Mouse (Mus musculus) thymus, adult 2 months (tissue): ENCODE data around the gene Comt. TPM values are rescaled to one million over a fixed set of nuclear protein-coding genes. Genes with fewer than 3 reads are reported as not detected.

Experiments
- DNase-seq: peaks from one replicate; pipeline ENCODE4 v3.0.0; 2021
- H3K27ac ChIP-seq: fragments of 200-500 bp; 2 replicates; pipeline ENCODE4 v1.5.1; 2012; ENCODE audit warnings: low read length, control low read depth; ENCODE audit not compliant: control insufficient read depth, insufficient read depth
- H3K27me3 ChIP-seq: fragments of 200-500 bp; 2 replicates; pipeline ENCODE4 v1.6.1; 2012; ENCODE audit warnings: mild to moderate bottlenecking, low read length, moderate library complexity, mixed read lengths; ENCODE audit not compliant: control insufficient read depth, insufficient read depth
- H3K36me3 ChIP-seq: fragments of 200-500 bp; 2 replicates; pipeline ENCODE4 v1.6.1; 2012; ENCODE audit warnings: mild to moderate bottlenecking, low read length, moderate library complexity; ENCODE audit not compliant: control insufficient read depth, insufficient read depth
- H3K4me1 ChIP-seq: fragments of 200-500 bp; replicated peaks from 2 replicates; pipeline ENCODE4 v1.6.1; 2012; ENCODE audit warnings: low read length; ENCODE audit not compliant: control insufficient read depth, insufficient read depth
- H3K4me3 ChIP-seq: fragments of 200-500 bp; 2 replicates; pipeline ENCODE4 v1.5.1; 2012; ENCODE audit warnings: mild to moderate bottlenecking, low read length, control low read depth, moderate library complexity; ENCODE audit not compliant: control insufficient read depth, insufficient read depth
- CTCF ChIP-seq: fragments of 200-500 bp; IDR thresholded peaks from 2 replicates; pipeline ENCODE4 v1.5.1; 2012; ENCODE audit warnings: mild to moderate bottlenecking, control low read depth, low read length, moderate library complexity, borderline replicate concordance; ENCODE audit not compliant: control insufficient read depth, poor library complexity, insufficient read depth; ENCODE audit errors: extremely low read depth
- POLR2A ChIP-seq: fragments of 200-500 bp; IDR thresholded peaks from 2 replicates; pipeline ENCODE4 v1.6.1; 2012; ENCODE audit warnings: mild to moderate bottlenecking, low read length, control low read depth, moderate library complexity; ENCODE audit not compliant: control insufficient read depth, poor library complexity, insufficient read depth; ENCODE audit errors: extremely low read depth
- WGBS: fragments of 180-500 bp; shearing (Covaris S2); methylation state at CpG from one replicate; pipeline ENCODE4 v1.1.7; 2018; 5-methylcytosine and 5-hydroxymethylcytosine counted together
- polyA plus RNA-seq: library from polyadenylated mRNA; depleted of rRNA; stranded (reverse); fragments of >200 nt; gene quantifications from 2 replicates; pipeline ENCODE4 v1.2.3, GENCODE M21; 2012

The Comt gene
- polyA plus RNA-seq, 1 experiment, result 108 TPM

- H3K36me3 ChIP-seq, result no peaks in the 10 kb centered on the region
- H3K27ac ChIP-seq, result no peak overlapping the region
- no peak for TF ChIP-seq POLR2A
- no peak for TF ChIP-seq CTCF
- H3K27me3 ChIP-seq, result no peaks in the 10 kb centered on the region
- H3K4me1 ChIP-seq, result peaks cover 10% of the 10 kb centered on the region
- WGBS, result 50% methylated on average over 3 of the region's 3 CpGs
- DNase-seq, result no peak
- H3K4me3 ChIP-seq, result no peak overlapping the region
Observed at GRCm38 (mm10) chr16:18377203-18377602, 49.4 kb downstream of the Comt start.

GRCm38 (mm10) chr16:18376297-18376954, 50.2 kb downstream of the Comt start:
- H3K27me3 ChIP-seq, result no peaks in the 10 kb centered on the region
- 57% methylated on average over 7 of the region's 7 CpGs for WGBS
- peaks cover 10% of the 10 kb centered on the region for H3K4me1 ChIP-seq
- H3K27ac ChIP-seq, result no peak overlapping the region
- no peak overlapping the region for H3K4me3 ChIP-seq
- TF ChIP-seq CTCF (no peak), POLR2A (no peak)
- H3K36me3 ChIP-seq, result no peaks in the 10 kb centered on the region
- DNase-seq, result no peak

GRCm38 (mm10) chr16:18373632-18374031, 53.0 kb downstream of the Comt start:
- Histone ChIP-seq H3K27me3 (no peaks in the 10 kb centered on the region), H3K27ac (no peak overlapping the region), H3K4me1 (peaks cover 12% of the 10 kb centered on the region), H3K36me3 (no peaks in the 10 kb centered on the region), H3K4me3 (no peak overlapping the region)
- DNase-seq, result no peak
- 98% methylated on average over 4 of the region's 4 CpGs for WGBS
- no peak for TF ChIP-seq CTCF
- no peak for TF ChIP-seq POLR2A

DNA sequence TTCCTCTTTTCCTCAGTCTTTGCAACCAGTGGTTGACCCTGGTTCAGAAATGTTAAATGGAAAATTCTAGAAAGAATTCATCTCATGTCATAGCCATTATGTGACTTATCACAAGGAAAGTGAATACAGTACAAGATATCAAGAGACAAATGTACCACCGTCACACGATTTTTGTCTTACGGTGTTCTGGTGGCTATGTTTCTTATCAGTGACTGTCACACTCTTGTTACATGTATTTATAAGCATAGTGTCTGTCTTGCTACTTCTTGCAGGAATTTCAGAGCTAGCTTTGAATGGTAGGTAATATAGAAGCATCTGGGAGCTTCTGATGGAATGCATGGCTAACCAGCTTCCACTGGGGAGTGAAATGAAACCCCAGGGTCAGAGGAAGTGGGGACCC, 56.5 kb downstream of the Comt start:
- no peak overlapping the region for H3K4me3 ChIP-seq
- DNase-seq, result no peak
- 98% methylated on average over 3 of the region's 3 CpGs for WGBS
- H3K36me3 ChIP-seq, result no peaks in the 10 kb centered on the region
- no peaks in the 10 kb centered on the region for H3K27me3 ChIP-seq
- no peak for TF ChIP-seq CTCF
- TF ChIP-seq POLR2A, result no peak
- H3K27ac ChIP-seq, result no peak overlapping the region
- peaks cover 2% of the 10 kb centered on the region; the same call in 1 of the 2 replicates for H3K4me1 ChIP-seq

- TF ChIP-seq POLR2A, result no peak
- no peak for TF ChIP-seq CTCF
- H3K4me3 ChIP-seq, result no peak overlapping the region
- H3K4me1 ChIP-seq, result peaks cover 2% of the 10 kb centered on the region; the same call in 1 of the 2 replicates
- H3K27ac ChIP-seq, result no peak overlapping the region
- no peak for DNase-seq
- no peaks in the 10 kb centered on the region for H3K27me3 ChIP-seq
- H3K36me3 ChIP-seq, result no peaks in the 10 kb centered on the region
- 98% methylated on average over 4 of the region's 4 CpGs for WGBS
Observed at GRCm38 (mm10) chr16:18366849-18367248, 59.8 kb downstream of the Comt start.

DNA sequence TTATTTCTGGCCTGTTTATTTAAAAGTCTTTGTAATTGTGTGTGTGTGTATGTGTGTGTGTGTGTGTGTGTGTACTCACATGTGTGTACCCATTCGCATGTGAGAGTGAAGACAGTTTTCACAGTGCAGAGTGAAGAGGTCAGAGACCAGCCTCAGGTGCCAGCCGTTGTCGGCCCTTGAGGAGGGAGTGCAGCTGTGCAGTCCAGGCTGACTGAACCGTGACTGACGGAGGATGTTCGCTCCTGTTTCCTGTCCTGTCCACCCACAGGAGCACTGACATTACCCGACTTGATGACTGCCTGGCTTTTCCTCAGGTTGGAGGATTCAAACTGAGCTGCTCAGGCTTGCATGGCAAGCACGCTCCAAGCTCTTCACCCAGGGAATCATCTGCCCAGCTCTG, 63.7 kb downstream of the Comt start:
- WGBS, result 84% methylated on average over 8 of the region's 8 CpGs
- no peaks in the 10 kb centered on the region for H3K36me3 ChIP-seq
- no peak overlapping the region for H3K27ac ChIP-seq
- H3K4me1 ChIP-seq, result no peaks in the 10 kb centered on the region
- H3K4me3 ChIP-seq, result no peak overlapping the region
- TF ChIP-seq POLR2A, result no peak
- TF ChIP-seq CTCF, result no peak
- no peak for DNase-seq
- no peaks in the 10 kb centered on the region for H3K27me3 ChIP-seq
